Mouse (Mus musculus) spleen, postnatal 0 days (tissue): ENCODE measurements around the gene Acsbg1. TPM values are rescaled to one million over a fixed set of nuclear protein-coding genes. Genes with fewer than 3 reads are reported as not detected.

Source experiments
- polyA plus RNA-seq: library from polyadenylated mRNA; unstranded; fragments of >200 nt; fragmentation: Nextera tagmentation; extraction: Ambion mirVana; gene quantifications from 2 replicates; pipeline ENCODE4 v1.2.1, GENCODE M21; 2015

The Acsbg1 gene
- polyA plus RNA-seq, result 0.47 and 0.53 TPM in 2 replicates

DNA sequence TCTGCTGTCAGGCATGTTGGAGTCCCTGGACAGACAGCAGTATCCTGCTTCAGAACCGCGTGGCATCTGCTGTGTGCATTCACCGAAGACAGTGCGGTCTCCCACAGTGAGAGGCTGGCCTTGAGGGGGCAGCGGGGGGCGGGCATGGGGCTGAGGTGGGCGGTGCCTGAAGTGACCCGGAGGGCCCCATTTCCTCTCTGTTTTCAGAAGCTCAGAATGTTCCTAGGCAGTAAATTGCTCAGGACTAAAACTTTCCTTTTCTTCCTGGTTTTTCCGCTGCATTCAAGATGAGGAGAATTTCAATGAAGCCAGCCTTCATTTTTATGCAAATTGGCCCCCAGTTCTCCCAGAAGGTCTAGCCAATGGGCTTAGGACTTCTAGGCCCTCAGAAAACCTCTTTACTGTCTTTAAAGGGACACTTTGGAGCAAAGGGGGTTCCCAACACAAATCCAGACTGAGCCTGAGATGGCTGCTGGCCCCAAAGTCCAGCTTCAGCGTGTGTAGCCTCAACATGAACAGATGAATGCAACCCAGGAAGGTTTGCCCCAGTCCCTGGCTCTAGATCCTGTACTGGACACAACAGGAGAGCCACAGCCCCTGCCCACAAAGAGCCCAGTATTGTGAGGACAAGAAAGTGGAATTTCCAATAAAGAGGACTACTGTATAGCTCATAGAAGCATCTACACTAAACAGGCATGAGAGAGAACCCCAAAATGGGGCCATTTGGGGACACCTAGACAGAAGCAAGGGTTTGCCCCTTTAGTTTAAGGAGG lies at the start of gene Acsbg1:
Acsbg1 (minus strand) TSS at position 266 of the 773 bp plus-strand sequence.

DNA sequence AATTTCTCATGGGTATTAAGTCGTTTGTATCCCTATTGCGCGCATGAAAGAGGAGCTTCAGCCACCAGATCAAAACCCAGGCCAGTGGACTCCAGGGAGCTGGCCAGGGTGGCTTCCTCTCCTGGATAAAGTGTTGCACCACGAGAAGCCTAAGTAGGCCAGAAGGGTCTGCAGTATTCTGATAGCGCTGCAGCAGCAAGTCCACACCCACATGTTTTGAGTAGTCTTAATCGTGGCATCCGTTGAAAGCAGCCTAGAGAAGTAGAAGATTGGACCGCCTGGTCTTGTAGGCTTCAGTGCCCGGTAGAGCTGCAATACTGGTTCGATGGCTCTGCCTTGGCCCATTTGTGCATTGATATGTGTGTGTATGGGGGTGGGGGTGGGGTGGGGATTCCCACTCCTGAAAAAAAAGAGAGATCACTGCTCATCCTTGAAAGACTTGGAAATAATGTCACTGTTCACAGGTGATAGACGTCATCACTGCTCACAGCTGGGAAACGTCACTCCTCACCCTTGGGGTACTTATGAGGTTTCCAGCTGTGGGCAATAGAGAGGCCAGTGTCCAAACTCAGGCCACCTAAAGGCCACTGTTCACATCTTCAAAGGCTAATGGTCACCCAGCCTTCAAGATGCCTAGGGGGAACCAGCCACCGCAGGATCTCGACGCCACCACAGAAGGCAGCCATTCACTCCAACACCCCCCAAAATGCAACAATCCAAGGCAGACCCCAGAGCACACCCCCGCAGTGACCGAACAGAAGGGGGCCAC lies 36.8 kb upstream of the Acsbg1 start, which contains the start of gene Dnaja4:
Dnaja4 (plus strand) TSS at position 556 of the 769 bp plus-strand sequence.

DNA sequence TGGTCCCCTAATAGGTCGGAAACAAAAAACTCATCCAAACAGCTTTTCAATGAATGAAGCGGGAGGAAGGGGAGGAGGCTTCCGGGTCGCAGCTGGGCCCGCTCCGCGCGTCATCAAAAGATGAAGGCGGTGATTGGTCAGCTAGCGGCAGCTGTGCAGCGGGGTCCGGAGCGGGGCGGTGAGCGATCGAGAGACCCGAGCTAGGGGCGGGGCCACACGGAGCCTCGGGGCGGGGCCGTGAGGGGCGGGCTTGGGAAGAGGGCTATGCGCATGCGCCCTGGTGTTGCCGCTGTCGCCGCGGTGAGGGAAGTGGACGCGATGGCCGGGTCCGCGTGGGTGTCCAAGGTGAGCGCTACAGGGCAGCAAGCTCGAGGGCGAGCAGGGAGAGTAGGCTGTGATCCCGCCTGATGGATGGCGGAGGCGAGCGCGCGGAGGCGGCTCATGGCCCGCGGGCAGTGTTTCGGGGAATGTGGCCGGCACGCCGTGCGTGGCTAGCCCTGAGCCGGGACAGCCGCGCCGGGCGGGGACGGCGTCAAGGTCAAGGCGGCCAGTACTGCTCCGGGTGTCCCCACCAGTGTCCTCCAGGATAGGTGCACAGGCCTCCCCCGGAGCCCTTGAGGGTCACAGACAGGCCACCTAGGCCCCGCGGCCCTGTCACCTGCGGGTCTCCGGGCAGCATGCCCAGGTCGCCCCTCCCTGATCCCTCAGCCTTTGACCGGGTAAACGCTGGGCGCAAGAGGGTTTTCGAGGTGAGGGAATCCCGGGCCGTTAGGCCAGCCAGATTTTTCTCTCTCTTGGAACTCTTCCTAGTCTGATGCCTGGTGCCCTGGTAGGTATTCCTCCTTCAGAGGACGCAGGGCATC lies 75.2 kb downstream of the Acsbg1 start, which contains the start of gene Idh3a:
Idh3a (plus strand) TSS at position 136 of the 863 bp plus-strand sequence.

DNA sequence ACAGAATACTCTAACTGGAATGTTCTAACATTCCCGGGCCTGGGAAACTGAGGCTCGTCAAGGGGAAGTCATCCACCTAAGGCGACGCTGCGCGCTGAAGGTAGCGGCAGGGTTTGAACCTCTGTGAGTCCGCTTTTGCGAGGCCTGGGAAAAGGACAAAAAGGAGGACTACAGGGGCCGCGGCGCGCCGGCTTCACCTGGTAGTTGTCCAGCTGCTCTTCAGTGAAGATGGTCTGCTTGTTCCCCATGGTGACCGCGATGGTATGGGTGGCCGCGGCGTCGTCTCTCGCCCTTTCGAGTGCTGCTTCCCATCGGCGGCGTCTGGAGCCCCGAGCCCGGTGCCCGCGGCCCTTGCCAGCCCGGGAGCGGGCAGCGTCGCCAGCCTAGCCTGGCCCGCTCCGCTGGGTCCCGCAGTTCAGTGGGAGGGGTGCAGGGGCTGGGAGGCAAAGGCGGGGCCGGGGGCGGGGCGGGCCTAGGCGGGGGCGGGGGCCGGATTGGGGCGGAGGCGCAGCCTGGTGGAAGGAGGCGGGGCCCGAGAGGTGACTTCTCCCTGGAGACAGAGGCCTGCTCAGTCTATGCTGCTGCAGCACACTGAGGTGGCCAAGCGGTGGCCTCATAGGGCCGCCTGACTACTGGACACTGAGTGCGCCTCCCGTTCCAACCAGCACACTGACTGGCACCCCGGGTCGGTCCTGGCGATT lies 101.7 kb downstream of the Acsbg1 start, which contains the start of gene Cib2:
Cib2 (minus strand) TSS at position 448 of the 701 bp plus-strand sequence.

Other genes with a start within 250 kb of the Acsbg1 start
- 4.1 and 5.8 TPM in 2 replicates for gene Dmxl2, start 160.2 kb downstream of the Acsbg1 start, polyA plus RNA-seq
- gene Sh2d7, start 122.9 kb downstream of the Acsbg1 start, polyA plus RNA-seq, result not detected in 2 replicates
- gene Cib2, start 101.7 kb downstream of the Acsbg1 start, polyA plus RNA-seq, result 2.3 and 4.2 TPM in 2 replicates
- 98.7 and 98.9 TPM in 2 replicates for gene Idh3a, start 75.5 kb downstream of the Acsbg1 start, polyA plus RNA-seq
- 8.8 and 11.2 TPM in 2 replicates for gene Dnaja4, start 37.0 kb upstream of the Acsbg1 start, polyA plus RNA-seq
- 107 and 111 TPM in 2 replicates for gene Wdr61, start 72.6 kb upstream of the Acsbg1 start, polyA plus RNA-seq
- gene Crabp1, start 102.9 kb upstream of the Acsbg1 start, polyA plus RNA-seq, result 25.7 and 47.7 TPM in 2 replicates
- gene Ireb2, start 201.9 kb upstream of the Acsbg1 start, polyA plus RNA-seq, result 11.2 and 12.9 TPM in 2 replicates